Mouse (Mus musculus) ES-E14 (cell line): ENCODE measurements around the gene Sarm1.

Experiments used
- HCFC1 ChIP-seq: IDR thresholded peaks from 2 replicates; pipeline ENCODE4 v1.6.1; 2012; ENCODE audit warnings: low read length, inconsistent platforms, borderline replicate concordance; ENCODE audit not compliant: insufficient read depth
- ZC3H11A ChIP-seq: IDR thresholded peaks from 2 replicates; pipeline ENCODE4 v1.6.1; 2012; ENCODE audit warnings: low read depth, mild to moderate bottlenecking, inconsistent platforms, low read length, borderline replicate concordance

DNA sequence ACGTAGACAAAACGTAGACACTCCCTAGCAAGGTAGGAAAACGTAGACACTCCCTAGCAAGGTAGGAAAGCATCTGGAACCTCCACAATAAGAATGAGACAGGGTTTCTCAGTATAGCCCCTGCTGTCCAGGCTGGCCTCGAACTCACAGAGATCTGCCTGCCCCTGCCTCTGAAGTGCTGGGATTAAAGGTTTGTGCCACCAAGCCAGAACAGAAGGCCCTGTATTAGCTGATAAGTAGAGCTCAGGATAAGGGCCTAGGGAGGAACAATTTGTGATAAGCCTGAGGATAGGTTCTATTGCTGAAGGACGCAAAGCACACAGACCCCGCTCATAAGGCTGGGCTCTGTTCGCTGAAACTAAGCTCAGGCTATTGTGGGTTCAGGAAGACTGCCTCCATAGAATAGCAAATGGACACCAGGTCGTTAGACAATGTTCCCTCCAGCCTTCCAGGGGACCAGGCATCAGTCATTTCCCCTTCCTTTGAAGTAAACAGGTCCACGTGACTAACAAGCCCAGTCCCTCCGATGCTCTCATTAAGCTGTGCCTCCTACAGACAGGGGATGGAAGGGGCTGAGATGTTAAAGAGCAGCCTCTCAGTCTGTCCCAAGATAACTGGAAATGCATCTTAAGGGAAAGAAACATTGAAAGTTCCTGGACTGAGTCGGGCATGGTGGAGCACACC is 67.2 kb downstream of the Sarm1 start:
- no peak for TF ChIP-seq ZC3H11A
- no peak for TF ChIP-seq HCFC1
